Mouse (Mus musculus) activated CD4-positive, CD25-positive, alpha-beta regulatory T cell, adult 9 weeks (primary cell): Measurements from ENCODE around the gene Shisa7. TPM values are rescaled to one million over a fixed set of nuclear protein-coding genes. Genes with fewer than 3 reads are reported as not detected.

Source experiments
- polyA plus RNA-seq: library from polyadenylated mRNA; unstranded; fragments of 100-300 nt; shearing (Covaris generic); gene quantifications from one replicate; pipeline ENCODE4 v1.2.1, GENCODE M21; 2017

Shisa7 gene
- polyA plus RNA-seq = not detected

GRCm38 (mm10) chr7:4844245-4844916 lies at the start of gene Shisa7:
Gene Shisa7, minus strand, starts transcription at chr7:4844696.

GRCm38 (mm10) chr7:4876753-4877221 lies 32.3 kb upstream of the Shisa7 start, which contains the start of gene Isoc2a:
Gene Isoc2a, plus strand, starts transcription at chr7:4877153.

GRCm38 (mm10) chr7:4870133-4870532 lies 25.6 kb upstream of the Shisa7 start, which contains the start of gene Isoc2b:
Gene Isoc2b, minus strand, starts transcription at chr7:4870258.

GRCm38 (mm10) chr7:4812303-4813104 lies 32.0 kb downstream of the Shisa7 start, which contains the start of gene Ube2s:
Gene Ube2s, minus strand, starts transcription at chr7:4812590.

GRCm38 (mm10) chr7:4792278-4793212 lies 52.0 kb downstream of the Shisa7 start, which contains the start of gene Rpl28:
Gene Rpl28, plus strand, starts transcription at chr7:4792874.

GRCm38 (mm10) chr7:4789436-4789935 lies 55.0 kb downstream of the Shisa7 start, which contains the start of gene Tmem238:
Gene Tmem238, minus strand, starts transcription at chr7:4789656.

GRCm38 (mm10) chr7:4782759-4783158 lies 61.7 kb downstream of the Shisa7 start, which contains the start of the genes Il11 and Tmem190:
Gene Il11, minus strand, starts transcription at chr7:4782859.
Gene Tmem190, plus strand, starts transcription at chr7:4782937.

Other genes starting within 250 kb of the Shisa7 start
- not detected for gene Ptprh, start 240.7 kb downstream of the Shisa7 start, polyA plus RNA-seq
- gene Tmem86b, start 213.3 kb downstream of the Shisa7 start, polyA plus RNA-seq = 5.6 TPM
- gene Ppp6r1, start 185.7 kb downstream of the Shisa7 start, polyA plus RNA-seq = 30.9 TPM
- gene Hspbp1, start 159.6 kb downstream of the Shisa7 start, polyA plus RNA-seq = 82.1 TPM
- gene Brsk1, start 154.1 kb downstream of the Shisa7 start, polyA plus RNA-seq = not detected
- gene Tmem150b, start 119.4 kb downstream of the Shisa7 start, polyA plus RNA-seq = 0.10 TPM
- gene Kmt5c, start 104.6 kb downstream of the Shisa7 start, polyA plus RNA-seq = 49.9 TPM
- gene Cox6b2, start 91.6 kb downstream of the Shisa7 start, polyA plus RNA-seq = 3.0 TPM
- not detected for gene Fam71e2, start 73.4 kb downstream of the Shisa7 start, polyA plus RNA-seq
- not detected for gene Il11, start 61.8 kb downstream of the Shisa7 start, polyA plus RNA-seq
- not detected for gene Tmem190, start 61.8 kb downstream of the Shisa7 start, polyA plus RNA-seq
- 1.3 TPM for gene Tmem238, start 55.0 kb downstream of the Shisa7 start, polyA plus RNA-seq
- gene Rpl28, start 51.8 kb downstream of the Shisa7 start, polyA plus RNA-seq = 423 TPM
- gene Ube2s, start 32.1 kb downstream of the Shisa7 start, polyA plus RNA-seq = 105 TPM
- gene Isoc2b, start 25.6 kb upstream of the Shisa7 start, polyA plus RNA-seq = 43.7 TPM
- 0.53 TPM for gene Isoc2a, start 32.5 kb upstream of the Shisa7 start, polyA plus RNA-seq
- not detected for gene Gm36210, start 61.8 kb upstream of the Shisa7 start, polyA plus RNA-seq
- 1.6 TPM for gene Zfp628, start 70.5 kb upstream of the Shisa7 start, polyA plus RNA-seq
- gene Nat14, start 77.3 kb upstream of the Shisa7 start, polyA plus RNA-seq = 0.90 TPM
- gene Ssc5d, start 81.1 kb upstream of the Shisa7 start, polyA plus RNA-seq = not detected
- 0.84 TPM for gene Sbk2, start 119.7 kb upstream of the Shisa7 start, polyA plus RNA-seq
- not detected for gene Sbk3, start 126.5 kb upstream of the Shisa7 start, polyA plus RNA-seq
- gene Zfp579, start 151.5 kb upstream of the Shisa7 start, polyA plus RNA-seq = 13.5 TPM
- gene Zfp524, start 169.7 kb upstream of the Shisa7 start, polyA plus RNA-seq = 34.1 TPM
- gene Fiz1, start 170.0 kb upstream of the Shisa7 start, polyA plus RNA-seq = 39.2 TPM
- gene Gm44973, start 170.8 kb upstream of the Shisa7 start, polyA plus RNA-seq = 5.7 TPM
- gene Zfp865, start 175.7 kb upstream of the Shisa7 start, polyA plus RNA-seq = 6.2 TPM
- gene Ccdc106, start 175.9 kb upstream of the Shisa7 start, polyA plus RNA-seq = not detected
- gene 4632433K11Rik, start 189.4 kb upstream of the Shisa7 start, polyA plus RNA-seq = not detected
- gene Zfp784, start 193.8 kb upstream of the Shisa7 start, polyA plus RNA-seq = 3.7 TPM
- 1.1 TPM for gene Zfp580, start 206.8 kb upstream of the Shisa7 start, polyA plus RNA-seq
- 98.6 TPM for gene U2af2, start 217.4 kb upstream of the Shisa7 start, polyA plus RNA-seq
- gene Epn1, start 235.5 kb upstream of the Shisa7 start, polyA plus RNA-seq = 12.4 TPM